Mouse (Mus musculus): ENCODE data around the gene Klhl28. TPM values are rescaled to one million over a fixed set of nuclear protein-coding genes. Genes with fewer than 3 reads are reported as not detected.

Gene Klhl28
- polyA plus RNA-seq, 1 experiment from 2014 or later, result 12.3 TPM

DNA sequence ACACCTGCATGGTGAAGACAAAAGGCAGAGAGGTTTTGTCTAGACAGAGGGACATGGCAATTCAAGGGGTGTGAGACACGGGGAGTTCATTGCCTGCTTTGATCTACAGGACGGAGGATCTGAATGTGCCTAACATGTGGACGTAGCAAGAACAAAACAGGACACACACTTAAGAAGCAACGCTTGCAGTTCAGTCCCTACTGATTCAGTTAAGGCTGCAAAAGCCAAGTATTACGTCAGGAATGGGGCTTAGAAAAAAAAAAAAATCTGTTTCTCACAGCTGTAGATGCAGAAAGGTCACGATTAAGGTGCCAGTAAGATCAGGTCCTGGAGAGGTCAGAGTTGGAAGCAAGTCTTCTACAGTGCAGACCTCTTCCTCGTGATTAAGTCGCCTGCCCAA is 62.1 kb downstream of the Klhl28 start:
- Histone ChIP-seq H3K27me3 (replicated peaks; ENCODE audit: control insufficient read depth, insufficient read depth, low read length) (no peaks in the 10 kb centered on the region), H3K9ac (ENCODE audit: low read length) (no peak overlapping the region), H3K27ac (ENCODE audit: low read depth) (peak overlapping the region; percentile 88), H3K9me3 (ENCODE audit: control insufficient read depth, low read length) (no peaks in the 10 kb centered on the region), H3K4me3 (ENCODE audit: low read depth, low read length) (no peak overlapping the region), H3K36me3 (ENCODE audit: control insufficient read depth, insufficient read depth, low read length) (no peaks in the 10 kb centered on the region), H3K4me1 (replicated peaks; ENCODE audit: control insufficient read depth, insufficient read depth, low read length) (peaks cover 22% of the 10 kb centered on the region), H3K4me2 (ENCODE audit: low read length) (peak overlapping the region; percentile 28; the same call in 1 of the 2 replicates)
- no peak for DNase-seq (ENCODE audit: low spot score)
- ATAC-seq (replicated peaks; ENCODE audit: low FRiP score, low TSS enrichment, low read depth), result no peak; the same call in 1 of the 2 replicates
- WGBS, result 36% methylated on average over 8 of the region's 8 CpGs

DNA sequence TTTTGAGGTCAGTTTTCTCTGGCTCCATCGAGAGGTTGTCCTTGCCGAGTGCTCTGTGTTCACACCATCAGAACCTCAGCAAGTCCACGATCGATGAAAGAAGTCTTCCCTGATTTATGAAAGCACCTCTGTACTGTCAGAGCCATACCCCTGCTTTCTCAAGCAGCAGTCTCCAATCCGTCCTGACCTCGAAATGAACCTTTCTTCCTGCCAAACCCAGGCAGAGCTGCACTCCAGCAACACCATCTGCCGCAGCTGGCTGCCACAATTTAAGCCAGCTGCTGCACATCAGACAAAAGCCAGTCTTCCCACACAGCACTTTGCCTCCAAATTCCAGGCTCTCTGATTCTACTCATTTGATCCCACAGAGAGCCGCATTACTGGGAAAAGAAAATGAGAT is 62.8 kb downstream of the Klhl28 start:
- H3K4me3 ChIP-seq (ENCODE audit: low read depth, low read length), result no peak overlapping the region
- H3K27ac ChIP-seq (ENCODE audit: low read depth), result peak overlapping the region; percentile 88
- no peaks in the 10 kb centered on the region for H3K9me3 ChIP-seq (ENCODE audit: control insufficient read depth, low read length)
- H3K27me3 ChIP-seq (replicated peaks; ENCODE audit: control insufficient read depth, insufficient read depth, low read length), result no peaks in the 10 kb centered on the region
- no peaks in the 10 kb centered on the region for H3K36me3 ChIP-seq (ENCODE audit: control insufficient read depth, insufficient read depth, low read length)
- ATAC-seq (replicated peaks; ENCODE audit: low FRiP score, low TSS enrichment, low read depth) (peak; percentile 88), DNase-seq (ENCODE audit: low spot score) (peak; percentile 80)
- peak overlapping the region; percentile 28 for H3K4me2 ChIP-seq (ENCODE audit: low read length)
- WGBS, result 15% methylated on average over 8 of the region's 8 CpGs
- H3K4me1 ChIP-seq (replicated peaks; ENCODE audit: control insufficient read depth, insufficient read depth, low read length), result peaks cover 22% of the 10 kb centered on the region
- H3K9ac ChIP-seq (ENCODE audit: low read length), result no peak overlapping the region

DNA sequence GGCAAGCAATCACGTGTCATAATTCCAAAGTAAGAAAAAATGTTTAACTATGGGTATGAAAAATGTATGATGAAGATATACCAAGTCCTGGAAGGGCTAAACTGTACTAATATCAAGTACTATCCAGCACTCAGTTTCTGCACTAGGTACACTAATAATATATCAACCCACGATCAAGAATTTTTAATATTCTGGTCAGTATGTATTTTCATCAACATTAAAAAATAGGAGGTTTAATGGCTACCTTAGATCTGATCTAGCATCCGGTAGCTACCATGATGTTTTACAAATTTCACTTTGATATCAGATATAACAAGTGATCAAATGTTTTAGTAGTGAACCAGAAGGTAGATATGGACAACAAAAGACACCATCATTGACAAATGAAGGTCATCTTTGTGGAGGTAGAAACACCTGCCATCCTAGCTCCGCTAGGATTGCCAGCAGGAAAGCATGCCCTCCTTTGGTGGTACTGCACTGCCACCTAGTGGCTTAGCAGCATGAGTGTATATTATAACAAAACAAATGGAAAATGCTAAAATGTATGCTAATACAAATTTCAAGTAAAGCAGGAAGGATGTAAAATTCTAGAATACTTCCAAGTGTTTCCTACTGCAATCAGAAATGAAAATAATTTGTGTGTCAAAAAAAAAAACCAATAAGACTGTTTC is 68.1 kb downstream of the Klhl28 start:
- no peak overlapping the region for H3K4me3 ChIP-seq (ENCODE audit: low read depth, low read length)
- H3K9me3 ChIP-seq (ENCODE audit: control insufficient read depth, low read length), result no peaks in the 10 kb centered on the region
- H3K27ac ChIP-seq (ENCODE audit: low read depth), result no peak overlapping the region
- 45% methylated on average over 4 of the region's 4 CpGs for WGBS
- no peaks in the 10 kb centered on the region for H3K36me3 ChIP-seq (ENCODE audit: control insufficient read depth, insufficient read depth, low read length)
- DNase-seq (ENCODE audit: low spot score) (peak; percentile 78), ATAC-seq (replicated peaks; ENCODE audit: low FRiP score, low TSS enrichment, low read depth) (no peak)
- no peak overlapping the region for H3K9ac ChIP-seq (ENCODE audit: low read length)
- no peaks in the 10 kb centered on the region for H3K27me3 ChIP-seq (replicated peaks; ENCODE audit: control insufficient read depth, insufficient read depth, low read length)
- peaks cover 9% of the 10 kb centered on the region for H3K4me1 ChIP-seq (replicated peaks; ENCODE audit: control insufficient read depth, insufficient read depth, low read length)
- H3K4me2 ChIP-seq (ENCODE audit: low read length), result no peak overlapping the region

Other genes with a start within 250 kb of the Klhl28 start
- gene Gm527, start 47.6 kb downstream of the Klhl28 start, polyA plus RNA-seq (2014; fragmentation: Nextera tagmentation; extraction: Ambion mirVana), result 5.4 and 6.1 TPM in 2 replicates
- gene Togaram1, start 270 bp upstream of the Klhl28 start, polyA plus RNA-seq (2014; fragmentation: Nextera tagmentation; extraction: Ambion mirVana), result 30.2 and 34.2 TPM in 2 replicates
- gene Prpf39, start 70.8 kb upstream of the Klhl28 start, polyA plus RNA-seq (2014; fragmentation: Nextera tagmentation; extraction: Ambion mirVana), result 56.4 and 58.7 TPM in 2 replicates
- gene Fkbp3, start 108.5 kb upstream of the Klhl28 start, polyA plus RNA-seq (2014; fragmentation: Nextera tagmentation; extraction: Ambion mirVana), result 390 and 402 TPM in 2 replicates
- gene Fancm, start 110.1 kb upstream of the Klhl28 start, polyA plus RNA-seq (2014; fragmentation: Nextera tagmentation; extraction: Ambion mirVana), result 7.5 and 10.2 TPM in 2 replicates
- gene Mis18bp1, start 207.1 kb upstream of the Klhl28 start, polyA plus RNA-seq (2014; fragmentation: Nextera tagmentation; extraction: Ambion mirVana), result 55.6 and 58.7 TPM in 2 replicates